Mouse (Mus musculus) brain, embryonic 14.5 days (tissue): ENCODE data around the gene Anxa11.
"Not testable (repeated sequence)": the region's sequence is repeated elsewhere in the genome, so short reads cannot be mapped to it uniquely, and the experiment has no call there.

ENCODE experiments used
- CTCF ChIP-seq: fragments of 200-500 bp; IDR thresholded peaks from 2 replicates; pipeline ENCODE4 v1.5.1; 2012; ENCODE audit warnings: inconsistent platforms, mild to moderate bottlenecking, moderate library complexity, borderline replicate concordance; ENCODE audit not compliant: insufficient read depth, insufficient read length; ENCODE audit errors: extremely low read depth
- POLR2A ChIP-seq: fragments of 200-500 bp; IDR thresholded peaks from 2 replicates; pipeline ENCODE4 v1.6.1; 2012; ENCODE audit warnings: mild to moderate bottlenecking, inconsistent platforms, borderline replicate concordance; ENCODE audit not compliant: poor library complexity, insufficient read depth, insufficient read length, severe bottlenecking; ENCODE audit errors: extremely low read depth

DNA sequence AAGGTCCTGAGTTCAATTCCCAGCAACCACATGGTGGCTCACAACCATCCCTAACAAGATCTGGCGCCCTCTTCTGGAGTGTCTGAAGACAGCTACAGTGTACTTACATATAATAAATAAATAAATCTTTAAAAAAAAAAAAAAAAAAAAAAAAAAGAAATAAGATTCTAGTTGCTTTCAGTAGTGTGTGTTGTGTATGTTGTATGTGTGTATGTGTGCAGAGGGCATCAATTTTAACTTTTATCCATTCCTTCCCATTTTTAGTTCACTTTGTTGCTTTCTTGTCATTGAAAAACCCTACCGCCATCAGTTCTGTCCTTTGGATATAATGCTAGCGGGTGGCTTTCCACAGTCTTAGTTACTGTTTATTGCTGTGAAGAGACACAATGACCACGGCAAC, 6.8 kb downstream of the Anxa11 start:
- not testable (repeated sequence) for TF ChIP-seq CTCF, POLR2A
